Mouse (Mus musculus): ENCODE data around the gene Zc3h13.

DNA sequence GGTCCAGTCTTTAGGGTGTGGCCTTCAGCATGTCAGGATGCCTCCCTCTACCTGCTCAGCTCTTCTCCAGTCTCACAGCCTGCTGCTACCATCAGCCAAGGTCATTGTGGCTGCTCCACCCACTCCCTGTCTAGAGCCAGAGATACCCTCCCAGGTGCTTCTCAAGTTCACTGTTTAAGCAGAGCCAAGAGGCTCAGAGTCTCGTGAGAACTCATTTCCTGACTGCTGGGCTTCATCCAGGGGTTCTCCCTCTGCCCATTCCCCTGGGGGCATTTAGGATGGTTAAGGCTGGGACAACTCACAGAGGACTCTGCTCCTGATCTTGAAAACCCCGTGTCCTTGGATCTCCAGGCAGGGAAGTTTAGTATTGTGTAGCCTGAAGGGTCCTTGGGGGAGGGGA, 92.1 kb downstream of the Zc3h13 start:
- no peak for TF ChIP-seq CTCF (conservative IDR thresholded peaks at IDR 0.05 in 1 of 2, IDR thresholded peaks at IDR 0.05 in 1 of 2; ENCODE audit: low read depth in 2 of 2, low read length in 2 of 2)
- TF ChIP-seq TCF12 (IDR thresholded peaks at IDR 0.05; ENCODE audit: low read depth, low read length) = no peak
